Mouse (Mus musculus): ENCODE results near the gene Plekha6. TPM values are rescaled to one million over a fixed set of nuclear protein-coding genes. Genes with fewer than 3 reads are reported as not detected.
A peak's percentile ranks its signal among the peaks of the same experiment; 100 is the strongest.

The Plekha6 gene
- polyA plus RNA-seq, 1 experiment, result 2.1 TPM

GRCm38 (mm10) chr1:133125640-133126364, 38.2 kb upstream of the Plekha6 start:
- 78% methylated on average over 9 of the region's 9 CpGs for WGBS
- peaks cover 2% of the 10 kb centered on the region; the same call in 1 of the 2 replicates for H3K4me1 ChIP-seq (ENCODE audit: control insufficient read depth, insufficient read depth, low read length)

GRCm38 (mm10) chr1:133126365-133126740, 37.7 kb upstream of the Plekha6 start:
- Histone ChIP-seq H3K4me3 (replicated peaks; ENCODE audit: control insufficient read depth, low read depth, low read length) (no peak overlapping the region), H3K4me1 (ENCODE audit: control insufficient read depth, insufficient read depth, low read length) (peaks cover 2% of the 10 kb centered on the region; the same call in 1 of the 2 replicates), H3K27ac (ENCODE audit: control insufficient read depth, insufficient read depth, low read depth, low read length, poor library complexity) (peak overlapping the region; percentile 77; the same call in 1 of the 2 replicates)
- no peak for TF ChIP-seq POLR2A (IDR thresholded peaks at IDR 0.05; ENCODE audit: borderline replicate concordance, control insufficient read depth, low read depth, low read length)
- TF ChIP-seq CTCF (IDR thresholded peaks at IDR 0.05; ENCODE audit: control insufficient read depth, insufficient read depth, low read length), result no peak
- 61% methylated on average over 4 of the region's 4 CpGs for WGBS

More at GRCm38 (mm10) chr1:133125640-133126364, 38.2 kb upstream of the Plekha6 start:
- no peak overlapping the region; the same call in 1 of the 2 replicates for H3K27ac ChIP-seq (ENCODE audit: control insufficient read depth, insufficient read depth, low read depth, low read length, poor library complexity)
- TF ChIP-seq POLR2A (IDR thresholded peaks at IDR 0.05; ENCODE audit: borderline replicate concordance, control insufficient read depth, low read depth, low read length) (no peak), CTCF (IDR thresholded peaks at IDR 0.05; ENCODE audit: control insufficient read depth, insufficient read depth, low read length) (0 out of 2 replicates have a peak, but pooled peaks have one; percentile 9)
- no peak overlapping the region for H3K4me3 ChIP-seq (replicated peaks; ENCODE audit: control insufficient read depth, low read depth, low read length)

GRCm38 (mm10) chr1:133127328-133127727, 36.7 kb upstream of the Plekha6 start:
- H3K4me1 ChIP-seq (ENCODE audit: control insufficient read depth, insufficient read depth, low read length), result peaks cover 2% of the 10 kb centered on the region; the same call in 1 of the 2 replicates
- no peak overlapping the region for H3K27ac ChIP-seq (ENCODE audit: control insufficient read depth, insufficient read depth, low read depth, low read length, poor library complexity)
- H3K4me3 ChIP-seq (replicated peaks; ENCODE audit: control insufficient read depth, low read depth, low read length), result no peak overlapping the region
- no peak for TF ChIP-seq POLR2A (IDR thresholded peaks at IDR 0.05; ENCODE audit: borderline replicate concordance, control insufficient read depth, low read depth, low read length)
- no peak for TF ChIP-seq CTCF (IDR thresholded peaks at IDR 0.05; ENCODE audit: control insufficient read depth, insufficient read depth, low read length)
- 84% methylated on average over 9 of the region's 9 CpGs for WGBS

GRCm38 (mm10) chr1:133129471-133130221, 34.4 kb upstream of the Plekha6 start:
- H3K4me3 ChIP-seq (replicated peaks; ENCODE audit: control insufficient read depth, low read depth, low read length), result peak overlapping the region; percentile 46
- TF ChIP-seq CTCF (IDR thresholded peaks at IDR 0.05; ENCODE audit: control insufficient read depth, insufficient read depth, low read length), result no peak
- TF ChIP-seq POLR2A (IDR thresholded peaks at IDR 0.05; ENCODE audit: borderline replicate concordance, control insufficient read depth, low read depth, low read length), result no peak
- peak overlapping the region; percentile 96 for H3K27ac ChIP-seq (ENCODE audit: control insufficient read depth, insufficient read depth, low read depth, low read length, poor library complexity)
- WGBS, result 42% methylated on average over 16 of the region's 16 CpGs
- H3K4me1 ChIP-seq (ENCODE audit: control insufficient read depth, insufficient read depth, low read length), result peaks cover 2% of the 10 kb centered on the region; the same call in 1 of the 2 replicates

- TF ChIP-seq CTCF (IDR thresholded peaks at IDR 0.05; ENCODE audit: control insufficient read depth, insufficient read depth, low read length), result no peak
- TF ChIP-seq POLR2A (IDR thresholded peaks at IDR 0.05; ENCODE audit: borderline replicate concordance, control insufficient read depth, low read depth, low read length), result peak; percentile 97
- WGBS, result under 1% methylated on average over 72 of the region's 72 CpGs
- peak within 1 kb of the TSS; percentile 88 for H3K4me3 ChIP-seq (replicated peaks; ENCODE audit: control insufficient read depth, low read depth, low read length)
- peak within 1 kb of the TSS; percentile 97 for H3K27ac ChIP-seq (ENCODE audit: control insufficient read depth, insufficient read depth, low read depth, low read length, poor library complexity)
- peaks cover 2% of the 10 kb centered on the region; the same call in 1 of the 2 replicates for H3K4me1 ChIP-seq (ENCODE audit: control insufficient read depth, insufficient read depth, low read length)
Measured at GRCm38 (mm10) chr1:133130638-133131560, 33.1 kb upstream of the Plekha6 start, which contains the start of gene Ppp1r15b. TSS of gene Ppp1r15b (plus strand) at chr1:133131143.

GRCm38 (mm10) chr1:133131561-133131905, 32.5 kb upstream of the Plekha6 start:
- under 1% methylated on average over 35 of the region's 35 CpGs for WGBS
- H3K4me1 ChIP-seq (ENCODE audit: control insufficient read depth, insufficient read depth, low read length), result peaks cover 2% of the 10 kb centered on the region; the same call in 1 of the 2 replicates
- peak overlapping the region; percentile 97 for H3K27ac ChIP-seq (ENCODE audit: control insufficient read depth, insufficient read depth, low read depth, low read length, poor library complexity)
- H3K4me3 ChIP-seq (replicated peaks; ENCODE audit: control insufficient read depth, low read depth, low read length), result peak overlapping the region; percentile 88
- TF ChIP-seq CTCF (IDR thresholded peaks at IDR 0.05; ENCODE audit: control insufficient read depth, insufficient read depth, low read length), result no peak
- TF ChIP-seq POLR2A (IDR thresholded peaks at IDR 0.05; ENCODE audit: borderline replicate concordance, control insufficient read depth, low read depth, low read length), result no peak

- peaks cover 2% of the 10 kb centered on the region; the same call in 1 of the 2 replicates for H3K4me1 ChIP-seq (ENCODE audit: control insufficient read depth, insufficient read depth, low read length)
- peak overlapping the region; percentile 97 for H3K27ac ChIP-seq (ENCODE audit: control insufficient read depth, insufficient read depth, low read depth, low read length, poor library complexity)
- under 1% methylated on average over 11 of the region's 11 CpGs for WGBS
- H3K4me3 ChIP-seq (replicated peaks; ENCODE audit: control insufficient read depth, low read depth, low read length), result peak overlapping the region; percentile 88
- no peak for TF ChIP-seq CTCF (IDR thresholded peaks at IDR 0.05; ENCODE audit: control insufficient read depth, insufficient read depth, low read length)
- TF ChIP-seq POLR2A (IDR thresholded peaks at IDR 0.05; ENCODE audit: borderline replicate concordance, control insufficient read depth, low read depth, low read length), result no peak
Measured at GRCm38 (mm10) chr1:133131936-133132335, 32.1 kb upstream of the Plekha6 start.
